Comparison of ENCODE assay signal across 9 mouse cellular contexts in genomic region chr10:76636026-76636425, GRCm38 (mm10). TPM values are rescaled to one million over a fixed set of nuclear protein-coding genes. Genes with fewer than 3 reads are reported as not detected.
DNase-seq lines count a peak whose midpoint lies in the region; ATAC-seq and TF ChIP-seq lines count a peak whose summit lies in the region.
"Had no signal": no experiment of that assay in that cellular context is flagged by ENCODE, and none has a peak within 500 bp of the region (broad histone marks: within the 10 kb centered on the region; RNA-seq: fewer than 3 reads in every experiment).

No protein-coding gene starts in this region.

- no peaks in the 10 kb centered on the region for H3K36me3 ChIP-seq in embryonic facial prominence, embryonic 15.5 days
- H3K36me3 ChIP-seq in intestine, embryonic 14.5 days (ENCODE audit: control insufficient read depth, insufficient read depth, low read length): no peaks in the 10 kb centered on the region
- H3K36me3 ChIP-seq in limb, embryonic 14.5 days (ENCODE audit: control insufficient read depth, insufficient read depth, low read length): no peaks in the 10 kb centered on the region
- H3K36me3 ChIP-seq: liver, embryonic 12.5 days had no signal

- peak; percentile 59 for DNase-seq in embryo, embryonic 11 days
- no peak for DNase-seq in intestine, embryonic 14.5 days (ENCODE audit: low spot score)
- peak; percentile 76 for DNase-seq in limb, embryonic 14.5 days (ENCODE audit: low spot score)
- DNase-seq in cerebellum, adult 18-20 months: no peak
- no peak for DNase-seq in cerebellum, postnatal 25 days
- DNase-seq in cerebellum, postnatal 36 days: no peak
- no peak for DNase-seq in adrenal gland, adult 8-10 months

- peaks cover 46% of the 10 kb centered on the region for H3K4me1 ChIP-seq in embryonic facial prominence, embryonic 15.5 days
- peaks cover 13% of the 10 kb centered on the region for H3K4me1 ChIP-seq in intestine, embryonic 14.5 days (replicated peaks; ENCODE audit: control insufficient read depth, insufficient read depth, low read length)
- H3K4me1 ChIP-seq in limb, embryonic 14.5 days (ENCODE audit: control insufficient read depth, insufficient read depth, low read length): peaks cover 40% of the 10 kb centered on the region
- H3K4me1 ChIP-seq: liver, embryonic 12.5 days had no signal

- peak overlapping the region; percentile 93 for H3K27ac ChIP-seq in embryonic facial prominence, embryonic 15.5 days (replicated peaks)
- H3K27ac ChIP-seq in intestine, embryonic 14.5 days (ENCODE audit: low read depth): peak overlapping the region; percentile 22; the same call in 1 of the 2 replicates
- H3K27ac ChIP-seq in limb, embryonic 14.5 days (replicated peaks; ENCODE audit: low read depth, low read length): peak overlapping the region; percentile 71
- H3K27ac ChIP-seq: liver, embryonic 12.5 days had no signal

- H3K4me3 ChIP-seq in embryonic facial prominence, embryonic 15.5 days (replicated peaks): no peak overlapping the region
- H3K4me3 ChIP-seq in intestine, embryonic 14.5 days (ENCODE audit: low read depth, low read length): no peak overlapping the region
- no peak overlapping the region for H3K4me3 ChIP-seq in limb, embryonic 14.5 days (replicated peaks; ENCODE audit: low read length)
- H3K4me3 ChIP-seq: liver, embryonic 12.5 days had no signal

- H3K9me3 ChIP-seq in embryonic facial prominence, embryonic 15.5 days (replicated peaks): no peaks in the 10 kb centered on the region
- H3K9me3 ChIP-seq in intestine, embryonic 14.5 days (ENCODE audit: control insufficient read depth, low read length): no peaks in the 10 kb centered on the region
- H3K9me3 ChIP-seq in limb, embryonic 14.5 days (ENCODE audit: control insufficient read depth, low read length): no peaks in the 10 kb centered on the region
- H3K9me3 ChIP-seq: liver, embryonic 12.5 days had no signal

- H3K9ac ChIP-seq in embryonic facial prominence, embryonic 15.5 days: no peak overlapping the region
- no peak overlapping the region for H3K9ac ChIP-seq in intestine, embryonic 14.5 days (ENCODE audit: low read length)
- H3K9ac ChIP-seq in limb, embryonic 14.5 days (ENCODE audit: low read depth, low read length, severe bottlenecking): no peak overlapping the region
- H3K9ac ChIP-seq: liver, embryonic 12.5 days had no signal

- WGBS in embryonic facial prominence, embryonic 15.5 days: 30% methylated on average over 3 of the region's 3 CpGs
- WGBS in intestine, embryonic 14.5 days: 63% methylated on average over 3 of the region's 3 CpGs
- WGBS in limb, embryonic 14.5 days: 29% methylated on average over 2 of the region's 3 CpGs

- peak; percentile 77 for ATAC-seq in embryonic facial prominence, embryonic 15.5 days (ENCODE audit: insufficient number of reproducible peaks, low FRiP score, low TSS enrichment, low read depth)
- no peak for ATAC-seq in intestine, embryonic 14.5 days (replicated peaks; ENCODE audit: low FRiP score, low TSS enrichment, low read depth)
- ATAC-seq in limb, embryonic 14.5 days (ENCODE audit: low FRiP score, low read depth): peak; percentile 49; the same call in 1 of the 2 replicates
- ATAC-seq: liver, embryonic 12.5 days had no signal

- H3K27me3 ChIP-seq in embryonic facial prominence, embryonic 15.5 days: no peaks in the 10 kb centered on the region
- no peaks in the 10 kb centered on the region for H3K27me3 ChIP-seq in intestine, embryonic 14.5 days (replicated peaks; ENCODE audit: control insufficient read depth, insufficient read depth, low read length)
- H3K27me3 ChIP-seq in limb, embryonic 14.5 days (ENCODE audit: control insufficient read depth, insufficient read depth, low read length): no peaks in the 10 kb centered on the region
- H3K27me3 ChIP-seq: liver, embryonic 12.5 days had no signal

- no peak overlapping the region for H3K4me2 ChIP-seq in embryonic facial prominence, embryonic 15.5 days (replicated peaks)
- H3K4me2 ChIP-seq in intestine, embryonic 14.5 days (ENCODE audit: low read length): no peak overlapping the region
- no peak overlapping the region for H3K4me2 ChIP-seq in limb, embryonic 14.5 days (replicated peaks; ENCODE audit: low read depth, low read length, severe bottlenecking)
- H3K4me2 ChIP-seq: liver, embryonic 12.5 days had no signal

- no peak for TF ChIP-seq POLR2A in limb, embryonic 14.5 days (IDR thresholded peaks at IDR 0.05; ENCODE audit: borderline replicate concordance, extremely low read depth, insufficient read depth, insufficient read length)

RNA-seq across cellular contexts. Expression of gene Col6a2, which starts 12.6 kb away (rescaled TPM):
- polyA plus RNA-seq in embryonic facial prominence, embryonic 15.5 days (2015; fragmentation: Nextera tagmentation; extraction: Ambion mirVana): 390 and 438 TPM in 2 replicates
- 164 and 184 TPM in 2 replicates for polyA plus RNA-seq in intestine, embryonic 14.5 days (2014; fragmentation: Nextera tagmentation; extraction: Ambion mirVana)
- 365 and 415 TPM in 2 replicates for polyA plus RNA-seq in limb, embryonic 14.5 days (2012; rRNA removed)
- polyA plus RNA-seq in limb, embryonic 14.5 days (2014; fragmentation: Nextera tagmentation; extraction: Ambion mirVana): 178 and 197 TPM in 2 replicates
- total RNA-seq in adrenal gland, adult 8-10 months (2022): 10 to 100 TPM; 18.2 to 48.1 (median 25.2) TPM

Comparison
In these comparisons a context has a peak if more than half of its experiments do, and no peak if none do; other contexts are left out.
1. DNase-seq: peak in embryo, embryonic 11 days (single experiment) and limb, embryonic 14.5 days (single experiment); none in intestine, embryonic 14.5 days (single experiment), cerebellum, adult 18-20 months (0 of 2), cerebellum, postnatal 25 days (0 of 2), cerebellum, postnatal 36 days (0 of 2) and adrenal gland, adult 8-10 months (single experiment).
2. H3K27ac ChIP-seq: peak in every context shown above with its lines; median percentile 93 in embryonic facial prominence, embryonic 15.5 days; 71 in limb, embryonic 14.5 days; 22 in intestine, embryonic 14.5 days.